Mouse (Mus musculus): Measurements from ENCODE around the gene Hist2h2be.
"Not testable (repeated sequence)": the region's sequence is repeated elsewhere in the genome, so short reads cannot be mapped to it uniquely, and the experiment has no call there.

The Hist2h2be gene

DNA sequence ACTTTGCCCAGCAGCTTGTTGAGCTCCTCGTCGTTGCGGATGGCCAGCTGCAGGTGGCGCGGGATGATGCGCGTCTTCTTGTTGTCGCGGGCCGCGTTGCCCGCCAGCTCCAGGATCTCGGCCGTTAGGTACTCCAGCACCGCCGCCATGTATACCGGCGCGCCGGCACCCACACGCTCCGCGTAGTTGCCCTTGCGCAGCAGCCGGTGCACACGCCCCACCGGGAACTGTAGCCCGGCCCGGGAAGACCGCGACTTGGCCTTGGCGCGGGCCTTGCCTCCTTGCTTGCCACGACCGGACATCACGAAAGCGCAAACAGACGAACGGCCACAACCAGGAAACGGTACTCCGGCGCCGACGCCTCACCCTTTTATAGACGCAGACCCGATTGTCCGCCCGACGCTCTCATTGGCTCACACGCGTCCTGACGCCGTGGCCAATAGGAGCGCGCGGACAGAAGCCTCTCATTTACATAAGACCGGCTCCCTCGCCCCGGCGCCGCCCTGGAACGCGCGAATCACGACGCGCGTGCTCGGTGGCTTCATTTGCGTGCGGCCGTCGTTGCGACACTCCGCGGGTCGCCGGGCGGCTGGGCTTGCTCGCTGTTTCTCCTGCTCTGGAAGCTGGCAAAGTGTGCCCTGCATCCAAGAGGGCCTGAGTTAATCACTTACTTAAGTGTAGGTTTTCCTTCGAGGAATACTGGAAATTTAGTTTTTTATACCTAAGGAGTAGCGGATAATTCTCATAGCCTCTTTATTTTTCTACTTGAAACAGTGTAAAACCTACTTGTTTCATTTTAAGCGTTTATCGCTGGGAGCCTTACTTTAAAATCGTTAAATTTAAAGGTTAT lies 19.3 kb downstream of the Hist2h2be start, which contains the start of gene Hist2h2aa2:
Gene Hist2h2aa2 (minus strand): TSS at position 328 of the 850 bp plus-strand sequence.
- peak; percentile 96 to 98 for DNase-seq

DNA sequence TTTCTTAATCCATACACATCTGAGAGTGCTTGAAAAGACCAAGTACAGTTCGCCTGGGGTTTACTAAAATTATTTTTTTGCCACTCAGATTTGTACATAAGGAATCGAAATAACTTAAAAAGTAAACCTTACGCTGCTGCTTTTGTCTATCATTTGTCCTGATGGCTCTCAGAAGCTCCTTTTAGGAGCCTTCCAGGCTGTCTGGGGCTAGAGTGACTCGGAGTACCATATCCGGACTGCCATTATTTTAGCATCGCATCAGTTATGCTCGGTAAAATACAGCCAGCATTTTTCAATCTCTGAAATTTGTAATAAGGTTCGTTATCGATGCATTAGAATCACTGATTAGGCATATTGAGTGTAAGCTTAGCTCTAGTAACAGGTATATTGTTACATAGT lies 19.9 kb downstream of the Hist2h2be start:
- DNase-seq, result no peak

DNA sequence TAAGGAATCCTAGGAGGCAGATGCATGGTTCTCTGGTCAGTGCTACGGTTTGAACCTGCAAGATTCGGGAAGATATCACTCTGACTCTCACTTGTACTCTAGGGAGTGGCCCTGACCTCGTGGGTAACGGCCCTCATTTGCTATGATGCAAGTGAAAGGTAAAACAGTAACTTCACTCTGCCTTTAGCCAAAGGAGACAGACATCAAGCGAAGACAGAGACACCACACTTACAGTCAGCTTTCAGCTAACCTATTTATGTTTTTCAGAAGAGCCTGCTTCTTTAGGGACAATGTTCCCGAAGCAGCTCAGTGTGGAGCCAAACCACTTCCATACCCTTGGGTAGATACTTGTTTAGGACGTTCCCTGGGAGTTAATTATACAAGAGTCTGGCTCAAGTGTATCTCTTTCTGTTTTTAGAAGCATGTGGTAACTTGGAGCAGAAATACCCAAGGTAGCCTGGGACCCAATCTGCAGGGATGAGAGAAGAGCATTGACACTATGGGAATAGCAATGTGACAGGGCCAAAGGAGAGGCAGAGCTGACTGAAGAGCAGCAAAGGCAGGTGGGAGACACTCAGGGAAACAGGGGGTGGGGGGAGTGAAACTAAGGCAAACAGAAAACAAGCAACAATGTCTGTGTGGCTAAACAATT lies 23.1 kb downstream of the Hist2h2be start:
- DNase-seq, result peak in 1 of 2 experiments; percentile 41

DNA sequence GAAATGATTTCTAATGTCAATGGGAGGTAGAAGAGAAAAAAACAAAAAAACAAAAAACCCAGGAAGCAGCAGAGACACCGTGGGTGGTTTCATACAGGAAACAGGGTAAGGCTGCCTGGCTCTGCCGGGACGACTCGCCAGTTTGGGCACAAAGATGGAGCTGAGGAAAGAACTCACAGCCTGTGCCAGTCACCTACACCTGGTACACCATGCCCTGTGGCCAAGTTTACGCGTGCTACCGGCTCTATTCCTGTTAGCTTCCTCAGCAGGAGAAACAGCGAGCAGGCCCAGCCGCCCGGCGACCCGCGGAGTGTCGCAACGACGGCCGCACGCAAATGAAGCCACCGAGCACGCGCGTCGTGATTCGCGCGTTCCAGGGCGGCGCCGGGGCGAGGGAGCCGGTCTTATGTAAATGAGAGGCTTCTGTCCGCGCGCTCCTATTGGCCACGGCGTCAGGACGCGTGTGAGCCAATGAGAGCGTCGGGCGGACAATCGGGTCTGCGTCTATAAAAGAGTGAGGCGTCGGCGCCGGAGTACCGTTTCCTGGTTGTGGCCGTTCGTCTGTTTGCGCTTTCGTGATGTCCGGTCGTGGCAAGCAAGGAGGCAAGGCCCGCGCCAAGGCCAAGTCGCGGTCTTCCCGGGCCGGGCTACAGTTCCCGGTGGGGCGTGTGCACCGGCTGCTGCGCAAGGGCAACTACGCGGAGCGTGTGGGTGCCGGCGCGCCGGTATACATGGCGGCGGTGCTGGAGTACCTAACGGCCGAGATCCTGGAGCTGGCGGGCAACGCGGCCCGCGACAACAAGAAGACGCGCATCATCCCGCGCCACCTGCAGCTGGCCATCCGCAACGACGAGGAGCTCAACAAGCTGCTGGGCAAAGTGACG lies 24.3 kb downstream of the Hist2h2be start, which contains the start of gene Hist2h2aa1:
Gene Hist2h2aa1 (plus strand): TSS at position 495 of the 884 bp plus-strand sequence.
- DNase-seq, result peak; percentile 87

DNA sequence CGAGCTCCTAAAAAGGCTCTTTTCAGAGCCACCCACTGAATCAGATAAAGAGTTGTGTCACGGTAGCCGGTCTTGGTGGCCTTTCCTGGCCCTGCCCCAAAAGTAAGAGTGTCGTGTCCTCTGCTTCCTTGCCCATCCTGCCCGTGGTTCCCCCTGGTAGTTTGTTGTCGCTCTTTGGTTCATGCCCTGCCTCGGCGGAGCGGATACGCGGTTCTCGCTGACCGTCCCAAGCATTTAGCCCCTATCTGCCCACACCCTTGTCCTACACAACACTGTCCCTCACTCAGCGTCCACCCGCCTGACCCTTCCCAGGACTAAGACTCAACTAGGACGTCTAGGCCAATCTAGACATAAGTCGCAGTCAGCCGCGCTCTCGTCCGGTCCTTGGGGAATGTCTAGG lies 25.1 kb downstream of the Hist2h2be start:
- DNase-seq, result not testable (repeated sequence)

DNA sequence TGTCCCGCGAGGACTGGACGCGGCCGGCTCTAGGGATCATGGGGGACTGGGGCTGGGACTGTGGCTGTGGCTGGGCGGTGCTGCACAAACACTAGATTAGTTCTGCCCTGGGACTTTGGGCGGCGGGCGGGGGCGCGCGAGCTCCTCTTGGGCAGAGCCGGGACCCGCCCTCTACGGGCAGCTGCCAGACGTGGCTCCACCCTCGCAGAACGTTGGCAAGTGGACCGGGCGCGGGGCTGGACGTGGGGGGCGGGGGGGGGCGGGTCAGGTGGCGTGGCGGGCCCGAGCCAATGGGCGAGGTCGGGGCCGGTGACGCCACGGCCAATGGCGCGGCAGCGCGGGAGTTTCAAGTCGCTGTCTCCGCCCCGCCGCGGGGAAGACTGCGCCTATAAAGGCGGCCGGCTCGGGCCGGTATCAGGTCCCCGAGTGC lies 25.5 kb downstream of the Hist2h2be start, which contains the start of gene Hist2h3c1:
Gene Hist2h3c1 (plus strand): TSS at position 259 of the 430 bp plus-strand sequence.
- not testable (repeated sequence) for DNase-seq

DNA sequence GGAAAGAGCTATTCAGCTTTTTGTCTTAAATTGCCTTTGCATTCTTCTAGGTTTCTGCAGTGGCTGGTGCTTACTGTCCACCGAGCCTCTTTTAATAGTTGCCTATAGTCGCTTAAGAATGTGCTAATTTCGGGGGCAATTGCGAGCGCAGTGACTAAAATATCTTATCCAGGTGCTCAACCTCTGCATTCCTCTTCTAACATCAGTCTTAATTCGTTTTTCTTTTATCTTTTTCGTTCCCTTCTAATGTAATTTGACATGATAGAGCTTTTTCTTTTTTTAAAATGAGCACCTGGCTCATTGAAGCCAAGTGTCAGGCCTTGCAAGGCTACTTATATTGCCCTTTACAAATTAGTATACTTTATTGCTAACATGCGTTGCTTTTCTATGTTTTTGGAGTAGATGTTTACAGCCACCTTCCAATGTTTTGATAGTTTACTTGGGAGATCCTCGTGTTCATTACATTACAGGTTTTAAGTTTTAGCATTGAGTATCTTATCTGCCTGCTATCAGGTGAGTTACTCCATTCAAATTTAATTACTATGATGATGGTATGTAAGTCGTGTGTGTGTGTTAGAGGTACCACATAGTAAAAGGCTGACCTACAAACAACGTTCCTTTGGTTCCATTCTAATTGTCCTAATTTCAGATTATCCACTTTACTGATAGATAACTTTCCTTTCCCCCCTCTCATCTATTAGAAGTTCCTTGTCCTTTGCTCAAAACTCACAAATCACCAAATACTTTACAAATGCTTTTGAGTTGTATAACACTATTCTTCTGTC lies 26.6 kb downstream of the Hist2h2be start:
- no peak for DNase-seq

DNA sequence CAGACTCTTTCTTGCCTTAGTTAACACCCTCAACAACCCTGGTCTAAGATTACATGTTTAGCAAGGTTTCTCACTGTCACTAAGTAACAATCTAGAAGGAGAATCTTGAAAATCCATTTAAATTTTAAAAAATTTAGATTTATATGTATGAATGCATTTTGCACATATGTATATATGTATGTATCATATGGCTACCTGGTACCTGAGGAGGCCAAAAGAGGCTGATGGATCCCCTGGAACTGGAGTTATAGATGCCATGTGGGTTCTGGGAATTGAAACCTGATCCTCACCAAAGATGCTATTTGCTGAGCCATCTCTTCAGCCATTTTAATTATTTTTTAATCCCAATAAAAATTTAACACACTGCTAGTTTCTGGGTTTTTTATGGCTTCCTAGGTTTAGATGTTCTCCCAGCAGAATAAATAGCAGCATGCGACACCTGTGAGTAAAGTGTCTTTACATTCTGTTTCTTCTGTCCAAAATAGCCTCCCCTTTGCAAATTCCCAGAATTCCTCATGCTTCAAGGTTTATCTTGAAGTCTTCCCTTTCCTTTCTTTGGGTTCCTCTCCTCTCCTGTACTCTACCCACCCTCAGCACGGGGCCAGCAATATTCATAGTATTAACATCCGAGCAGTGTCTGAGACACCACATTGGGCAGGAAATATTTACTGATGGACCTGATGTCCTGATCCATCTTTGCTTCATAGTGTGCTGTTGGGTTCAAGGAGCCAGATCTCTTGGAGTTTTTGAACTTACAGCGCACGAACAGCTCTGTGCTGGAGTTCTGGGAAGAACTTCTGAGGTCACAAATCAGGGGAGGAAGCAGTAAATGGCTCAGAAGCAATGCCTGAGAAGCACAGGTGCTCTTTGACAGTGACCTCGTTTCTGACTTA lies 27.5 kb downstream of the Hist2h2be start:
- no peak for DNase-seq

DNA sequence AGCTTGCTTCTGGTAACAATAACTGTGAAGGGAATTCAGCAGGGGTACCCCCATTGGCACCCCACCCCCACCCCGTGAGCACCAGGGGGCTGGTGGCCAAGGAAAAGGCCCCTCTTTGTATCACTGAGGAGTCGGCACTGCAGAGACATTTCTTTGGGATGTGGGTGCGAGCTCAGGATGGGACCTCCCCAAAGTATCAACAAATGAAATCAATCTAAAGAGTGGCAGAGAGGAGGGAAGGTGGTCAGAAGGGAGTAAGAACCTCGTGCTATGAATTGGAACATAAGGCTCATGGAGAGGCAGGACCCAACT lies 28.1 kb downstream of the Hist2h2be start:
- no peak for DNase-seq

DNA sequence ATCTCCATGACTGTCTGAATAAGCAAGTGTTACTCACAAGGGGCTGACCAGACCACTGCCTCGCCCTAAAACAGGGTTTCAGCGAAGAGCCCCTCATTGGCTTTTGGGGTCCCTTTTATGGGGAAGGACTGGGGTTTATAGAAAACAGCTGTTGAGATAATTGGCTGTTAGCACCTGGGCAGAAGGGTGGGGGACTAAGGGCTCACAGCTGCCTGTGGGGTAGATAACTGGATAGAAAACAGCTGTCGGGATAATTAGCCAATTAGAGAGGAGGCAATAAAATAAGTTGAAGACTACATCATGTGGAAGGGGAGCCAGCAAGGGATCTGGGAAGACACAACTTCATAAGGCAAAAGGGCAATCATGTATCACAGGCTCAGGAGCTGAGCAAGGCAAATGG lies 30.0 kb downstream of the Hist2h2be start:
- DNase-seq, result no peak

DNA sequence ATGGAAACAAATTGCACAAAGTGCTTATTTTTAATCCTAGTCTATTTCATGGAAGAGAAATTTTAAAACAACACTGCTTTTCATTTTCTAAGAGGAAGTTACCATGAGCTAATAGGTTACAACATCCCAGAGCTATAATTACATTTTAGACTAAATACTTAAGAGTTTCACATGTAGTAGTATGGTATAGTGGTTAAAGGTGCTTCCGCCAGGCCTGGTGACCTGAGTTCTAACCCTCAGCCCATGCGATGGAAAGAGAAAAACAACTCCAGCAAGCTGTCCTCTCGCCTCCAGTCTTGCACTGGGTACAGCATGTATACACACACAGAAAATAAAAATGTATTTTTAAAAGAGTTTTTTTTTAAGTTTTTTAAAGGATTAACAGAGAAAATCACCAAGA lies 30.9 kb downstream of the Hist2h2be start:
- no peak for DNase-seq

DNA sequence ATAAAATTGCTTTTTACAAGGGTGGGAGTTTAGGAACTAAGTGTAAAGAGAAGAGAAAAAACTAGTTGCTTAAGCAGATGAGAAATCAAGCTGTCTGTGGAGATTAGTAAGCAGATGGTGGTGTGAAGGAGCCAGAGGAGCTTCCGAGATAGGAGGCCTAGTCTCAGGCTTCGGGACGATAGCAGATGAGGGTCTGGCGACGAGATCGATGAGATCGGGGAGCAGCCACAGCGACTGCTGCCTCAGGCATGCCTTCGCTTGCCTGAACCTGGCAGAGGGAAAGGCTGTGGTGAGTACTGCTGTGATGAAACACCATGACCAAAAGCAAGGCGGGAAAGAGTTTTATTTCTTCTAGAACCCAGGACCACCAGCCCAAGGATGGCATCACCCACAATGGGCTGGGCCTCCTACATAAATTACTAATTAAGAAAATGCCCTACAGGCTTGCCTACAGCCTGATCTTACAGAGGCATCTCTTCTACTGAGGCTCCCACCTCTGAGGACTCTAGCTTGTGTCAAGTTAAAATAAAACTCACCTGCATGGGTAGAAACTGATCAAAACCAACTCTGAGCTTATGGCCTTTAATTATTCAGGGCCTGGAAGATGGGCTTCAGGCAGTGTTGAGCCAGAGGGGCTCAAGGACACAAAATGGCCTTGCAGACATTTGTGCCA lies 33.9 kb downstream of the Hist2h2be start:
- DNase-seq, result no peak

DNA sequence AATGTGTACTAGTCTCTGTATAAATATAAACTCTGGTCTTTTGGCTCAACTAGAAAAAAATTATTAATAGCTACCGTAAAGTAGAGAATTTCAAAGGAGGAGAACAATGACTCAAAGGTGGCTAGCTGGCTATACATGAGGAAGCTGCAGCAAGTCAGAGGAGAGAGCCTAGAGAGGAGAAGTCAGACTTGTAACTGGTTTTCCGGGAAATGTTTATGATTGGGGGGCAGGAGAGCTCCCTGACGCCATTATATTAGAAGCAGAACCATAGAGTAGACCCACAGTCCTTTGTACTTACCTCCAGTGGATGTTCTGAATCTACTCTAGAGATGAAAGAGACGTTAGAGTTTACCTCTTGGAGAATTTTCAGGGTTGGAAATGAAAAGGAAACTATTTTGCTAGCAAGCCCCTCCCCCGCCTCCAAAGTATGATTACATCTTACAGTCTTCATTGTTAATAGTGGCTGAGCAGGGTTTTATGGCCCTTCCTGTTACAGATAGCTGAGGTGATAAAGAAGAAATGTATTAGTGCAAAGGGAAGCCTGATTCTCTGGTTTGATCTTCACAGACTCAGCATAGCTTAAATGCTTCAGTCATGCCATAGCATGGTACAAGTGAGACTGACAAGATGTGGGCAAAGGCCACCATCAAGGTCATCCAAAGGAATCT lies 35.1 kb downstream of the Hist2h2be start:
- DNase-seq, result no peak

DNA sequence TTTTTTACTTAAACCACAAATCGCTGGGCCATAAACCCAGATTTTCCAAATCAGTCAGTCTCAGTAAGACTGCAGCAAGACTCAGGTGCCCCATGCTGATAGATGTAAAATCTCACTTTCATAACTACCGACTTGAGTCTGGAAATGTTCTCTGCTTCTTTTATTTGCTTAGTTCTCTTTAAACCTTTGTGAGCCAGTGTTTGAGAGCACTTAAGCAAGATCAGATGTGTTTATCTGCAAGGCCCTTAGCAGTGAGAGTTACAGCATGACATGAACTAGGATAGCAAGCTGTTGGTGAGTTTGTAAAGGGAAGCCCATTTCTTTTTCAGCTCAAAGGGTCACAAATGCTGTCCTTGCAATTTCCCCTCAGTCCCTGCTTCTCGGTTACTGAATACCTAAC lies 36.3 kb downstream of the Hist2h2be start:
- DNase-seq, result no peak

DNA sequence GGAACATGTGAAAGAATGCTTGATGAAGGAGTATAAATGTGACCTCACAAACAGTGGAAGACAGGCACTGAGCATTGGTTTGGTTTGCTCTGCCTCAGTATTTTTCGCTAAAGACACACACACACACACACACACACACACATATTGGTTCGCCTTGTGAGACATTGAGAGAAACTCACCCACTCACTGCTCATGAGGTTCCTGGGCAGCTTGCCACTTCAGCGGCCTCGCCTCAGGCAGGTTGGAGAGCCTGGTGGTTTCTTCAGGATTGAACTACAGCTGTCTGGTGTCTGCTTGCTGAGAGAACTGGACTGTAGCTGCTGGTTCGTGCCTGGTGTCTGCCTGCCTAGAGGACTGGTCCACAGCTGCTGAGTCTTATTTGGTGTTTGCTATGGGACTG lies 39.3 kb downstream of the Hist2h2be start:
- DNase-seq, result no peak

DNA sequence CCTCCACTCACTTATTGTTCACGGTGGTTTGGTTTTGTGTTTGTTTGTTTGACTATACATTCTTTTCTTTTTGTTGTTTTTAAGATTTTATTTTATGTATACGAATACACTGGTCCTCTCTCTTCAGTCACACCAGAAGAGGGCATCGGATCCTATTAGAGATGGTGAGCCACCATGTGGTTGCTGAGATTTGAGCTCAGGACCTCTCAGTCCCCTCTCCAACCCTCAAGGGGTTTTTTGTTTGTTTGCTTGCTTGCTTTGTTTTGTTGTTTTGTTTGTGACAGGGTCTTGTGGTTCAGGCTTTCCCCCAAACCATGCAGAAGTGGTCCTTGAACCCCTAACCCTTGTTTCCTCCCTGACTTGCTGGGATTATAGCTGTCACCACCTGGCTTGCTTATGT lies 40.7 kb downstream of the Hist2h2be start:
- DNase-seq, result no peak

DNA sequence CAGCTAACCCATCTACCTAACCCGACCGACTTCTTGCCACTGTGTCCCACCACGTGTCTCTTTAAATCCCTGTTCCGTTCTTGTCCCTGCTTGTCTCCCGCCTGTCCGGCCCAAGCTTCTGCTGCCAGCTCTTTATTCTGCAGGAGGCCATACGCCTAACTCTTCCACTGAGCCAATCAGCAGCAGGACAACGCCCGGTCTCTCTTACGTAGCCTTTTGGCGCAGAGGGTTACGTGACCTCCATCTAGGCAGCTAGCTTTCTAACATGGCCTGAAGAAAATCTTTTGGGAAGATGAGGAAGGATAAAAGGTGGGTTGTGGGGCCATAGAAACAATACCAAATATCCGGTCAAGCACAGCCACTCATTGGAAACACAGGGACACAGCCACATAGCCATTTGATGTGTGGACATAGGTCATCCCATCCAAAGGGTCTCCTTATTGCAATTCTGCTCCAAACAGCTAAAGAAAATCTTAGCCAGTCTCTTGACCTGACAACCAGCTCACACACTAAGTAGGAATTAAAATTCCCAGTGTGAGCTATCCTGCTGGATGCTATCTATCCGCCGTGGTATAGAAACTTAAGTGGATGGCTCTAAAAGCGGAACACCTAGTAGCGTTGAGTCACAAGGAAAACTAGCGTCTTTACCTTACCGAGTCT lies 41.4 kb downstream of the Hist2h2be start:
- peak; percentile 76 to 84 for DNase-seq

DNA sequence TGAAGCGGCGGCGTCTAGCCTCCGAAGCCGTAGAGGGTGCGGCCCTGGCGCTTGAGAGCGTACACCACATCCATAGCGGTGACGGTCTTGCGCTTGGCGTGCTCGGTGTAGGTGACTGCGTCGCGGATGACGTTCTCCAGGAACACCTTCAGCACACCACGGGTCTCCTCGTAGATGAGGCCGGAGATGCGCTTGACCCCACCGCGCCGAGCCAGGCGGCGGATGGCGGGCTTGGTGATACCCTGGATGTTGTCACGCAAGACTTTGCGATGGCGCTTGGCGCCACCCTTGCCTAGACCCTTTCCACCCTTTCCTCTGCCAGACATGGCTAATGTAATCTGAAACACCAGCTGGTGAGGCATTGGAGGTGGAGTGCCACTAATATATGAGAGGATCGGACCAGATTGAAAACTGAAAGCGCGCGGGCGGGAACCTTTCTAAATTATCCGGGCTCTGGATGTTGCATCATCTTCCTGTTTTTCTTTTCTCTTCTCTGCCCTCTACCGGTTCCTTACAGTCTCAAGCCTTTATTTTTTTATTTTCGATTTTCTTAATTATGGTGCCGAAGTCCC lies 42.1 kb downstream of the Hist2h2be start, which contains the start of gene Hist2h4:
Gene Hist2h4 (minus strand): TSS at position 333 of the 572 bp plus-strand sequence.
- DNase-seq, result peak; percentile 97
